Mouse (Mus musculus) MEL (cell line): ENCODE data around the gene Rnf181. TPM values are rescaled to one million over a fixed set of nuclear protein-coding genes. Genes with fewer than 3 reads are reported as not detected.
A peak's percentile ranks its signal among the peaks of the same experiment; 100 is the strongest.

Source experiments
- DNase-seq: peaks from one replicate; pipeline ENCODE4 v3.0.0; 2011; ENCODE audit warnings: low read depth, low spot score
- H3K27ac ChIP-seq: 2 replicates; pipeline ENCODE4 v1.5.1; 2012; ENCODE audit warnings: low read depth, mild to moderate bottlenecking, control low read depth, low read length, moderate library complexity; ENCODE audit not compliant: control insufficient read depth
- H3K27me3 ChIP-seq, 2 experiments: fragments of 150-350 bp in 1 of 2; sonication (generic) in 1 of 2; 2 replicates each; pipeline ENCODE4 v1.6.1; 2012; ENCODE audit warnings: low read length in 2 of 2, mild to moderate bottlenecking in 2 of 2, improper control_type of control experiment in 1 of 2, moderate library complexity in 1 of 2; ENCODE audit not compliant: insufficient read depth in 2 of 2, control insufficient read depth in 1 of 2
- H3K36me3 ChIP-seq, 2 experiments: 2 replicates each; pipeline ENCODE4 v1.6.1; 2012 to 2014; ENCODE audit warnings: low read length in 2 of 2, improper control_type of control experiment in 1 of 2, inconsistent platforms in 1 of 2, mild to moderate bottlenecking in 1 of 2; ENCODE audit not compliant: insufficient read depth in 2 of 2, control insufficient read depth in 1 of 2
- H3K4me1 ChIP-seq, 2 experiments: fragments of 150-350 bp in 1 of 2; sonication (generic) in 1 of 2; 2 replicates each; pipeline ENCODE4 v1.6.1; 2012; ENCODE audit warnings: low read length in 2 of 2, improper control_type of control experiment in 1 of 2, mild to moderate bottlenecking in 1 of 2; ENCODE audit not compliant: insufficient read depth in 2 of 2, control insufficient read depth in 1 of 2
- H3K4me3 ChIP-seq, 2 experiments: fragments of 150-350 bp in 1 of 2; sonication (generic) in 1 of 2; 2 replicates each; pipeline ENCODE4 v1.5.1; 2012; ENCODE audit warnings: low read depth in 2 of 2, low read length in 2 of 2, mild to moderate bottlenecking in 2 of 2, moderate library complexity in 2 of 2, control low read depth in 1 of 2, improper control_type of control experiment in 1 of 2; ENCODE audit not compliant: control insufficient read depth in 1 of 2, insufficient read depth in 1 of 2
- H3K79me2 ChIP-seq: 2 replicates; pipeline ENCODE4 v1.6.1; 2012; ENCODE audit warnings: mild to moderate bottlenecking, low read length, moderate library complexity; ENCODE audit not compliant: control insufficient read depth, poor library complexity, insufficient read depth
- H3K9ac ChIP-seq: 2 replicates; pipeline ENCODE4 v1.6.1; 2012; ENCODE audit warnings: low read depth, mild to moderate bottlenecking, control low read depth, low read length, moderate library complexity; ENCODE audit not compliant: control insufficient read depth, poor library complexity, severe bottlenecking
- H3K9me3 ChIP-seq: fragments of 150-350 bp; sonication (generic); replicated peaks from 2 replicates; pipeline ENCODE4 v1.6.1; 2012; ENCODE audit warnings: mild to moderate bottlenecking, low read length, improper control_type of control experiment, moderate library complexity; ENCODE audit not compliant: insufficient read depth
- ETS1 ChIP-seq: IDR thresholded peaks from 2 replicates; pipeline ENCODE4 v1.6.1; 2012; ENCODE audit warnings: low read depth, mild to moderate bottlenecking, inconsistent platforms, low read length, improper control_type of control experiment, moderate library complexity
- GABPA ChIP-seq: IDR thresholded peaks from 2 replicates; pipeline ENCODE4 v1.6.1; 2012; ENCODE audit warnings: low read depth, mild to moderate bottlenecking, inconsistent platforms, low read length, improper control_type of control experiment, moderate library complexity
- GATA1 ChIP-seq: IDR thresholded peaks from 2 replicates; pipeline ENCODE4 v1.6.1; 2011; ENCODE audit warnings: low read depth, low read length, improper control_type of control experiment
- HCFC1 ChIP-seq: IDR thresholded peaks from 2 replicates; pipeline ENCODE4 v1.6.1; 2012; ENCODE audit warnings: low read depth, mild to moderate bottlenecking, inconsistent platforms, low read length, improper control_type of control experiment, moderate library complexity
- JUND ChIP-seq: IDR thresholded peaks from 2 replicates; pipeline ENCODE4 v1.6.1; 2011; ENCODE audit warnings: low read depth, mild to moderate bottlenecking, improper control_type of control experiment, low read length
- KAT2A ChIP-seq: conservative IDR thresholded peaks from 2 replicates; pipeline ENCODE4 v1.6.1; 2012; ENCODE audit warnings: low read depth, low read length, improper control_type of control experiment, inconsistent platforms
- MYB ChIP-seq: IDR thresholded peaks from 2 replicates; pipeline ENCODE4 v1.6.1; 2011; ENCODE audit warnings: mild to moderate bottlenecking, low read depth, low read length, improper control_type of control experiment
- MYC ChIP-seq: IDR thresholded peaks from 2 replicates; pipeline ENCODE4 v1.6.1; 2011; ENCODE audit warnings: low read depth, mild to moderate bottlenecking, low read length, improper control_type of control experiment, moderate library complexity
- NELFE ChIP-seq: IDR thresholded peaks from 2 replicates; pipeline ENCODE4 v1.6.1; 2011; ENCODE audit warnings: low read depth, low read length, improper control_type of control experiment
- NRF1 ChIP-seq: IDR thresholded peaks from 2 replicates; pipeline ENCODE4 v1.6.1; 2014; ENCODE audit warnings: low read depth, mild to moderate bottlenecking, inconsistent platforms, low read length, improper control_type of control experiment, moderate library complexity; ENCODE audit not compliant: poor library complexity, insufficient read depth, severe bottlenecking
- POLR2A ChIP-seq, 2 experiments: IDR thresholded peaks; 2 replicates each; pipeline ENCODE4 v1.6.1; 2011 to 2012; ENCODE audit warnings: low read length in 2 of 2, mild to moderate bottlenecking in 2 of 2, control low read depth in 1 of 2, improper control_type of control experiment in 1 of 2, low read depth in 1 of 2, moderate library complexity in 1 of 2; ENCODE audit not compliant: control insufficient read depth in 1 of 2, insufficient read depth in 1 of 2, poor library complexity in 1 of 2
- POLR2AphosphoS2 ChIP-seq: IDR thresholded peaks from 2 replicates; pipeline ENCODE4 v1.6.1; 2011; ENCODE audit warnings: low read length, improper control_type of control experiment
- POLR2AphosphoS5 ChIP-seq: IDR thresholded peaks from 2 replicates; pipeline ENCODE4 v1.6.1; 2012; ENCODE audit warnings: low read depth, borderline replicate concordance, mild to moderate bottlenecking, inconsistent platforms, low read length, moderate library complexity, mixed read lengths
- RAD21 ChIP-seq: IDR thresholded peaks from 2 replicates; pipeline ENCODE4 v1.6.1; 2011; ENCODE audit warnings: mild to moderate bottlenecking, low read depth, low read length, improper control_type of control experiment
- SIN3A ChIP-seq: IDR thresholded peaks from 2 replicates; pipeline ENCODE4 v1.6.1; 2012; ENCODE audit warnings: low read length, improper control_type of control experiment, inconsistent platforms
- SMC3 ChIP-seq: IDR thresholded peaks from 2 replicates; pipeline ENCODE4 v1.6.1; 2011; ENCODE audit warnings: low read depth, low read length, improper control_type of control experiment
- TBP ChIP-seq: IDR thresholded peaks from 2 replicates; pipeline ENCODE4 v1.8.0; 2011; ENCODE audit warnings: low read depth, low read length, improper control_type of control experiment
- TCF12 ChIP-seq: IDR thresholded peaks from 2 replicates; pipeline ENCODE4 v1.6.1; 2014; ENCODE audit warnings: low read depth, mild to moderate bottlenecking, inconsistent platforms, low read length, improper control_type of control experiment, moderate library complexity
- UBTF ChIP-seq: IDR thresholded peaks from 2 replicates; pipeline ENCODE4 v1.6.1; 2012; ENCODE audit warnings: low read depth, mild to moderate bottlenecking, inconsistent platforms, low read length, improper control_type of control experiment, moderate library complexity, borderline replicate concordance; ENCODE audit not compliant: insufficient read depth
- USF1 ChIP-seq: IDR thresholded peaks from 2 replicates; pipeline ENCODE4 v1.6.1; 2014; ENCODE audit warnings: low read depth, mild to moderate bottlenecking, inconsistent platforms, low read length, improper control_type of control experiment, moderate library complexity
- USF2 ChIP-seq, 2 experiments: IDR thresholded peaks; 2 replicates each; pipeline ENCODE4 v1.6.1; 2011 to 2012; ENCODE audit warnings: improper control_type of control experiment in 2 of 2, low read length in 2 of 2, borderline replicate concordance in 1 of 2, inconsistent platforms in 1 of 2, low read depth in 1 of 2, mild to moderate bottlenecking in 1 of 2; ENCODE audit not compliant: insufficient read depth in 1 of 2
- ZKSCAN1 ChIP-seq: IDR thresholded peaks from 2 replicates; pipeline ENCODE4 v1.6.1; 2012; ENCODE audit warnings: low read depth, mild to moderate bottlenecking, inconsistent platforms, low read length, improper control_type of control experiment, moderate library complexity
- ZMIZ1 ChIP-seq: IDR thresholded peaks from 2 replicates; pipeline ENCODE4 v1.6.1; 2012; ENCODE audit warnings: low read depth, mild to moderate bottlenecking, inconsistent platforms, low read length, improper control_type of control experiment, moderate library complexity
- polyA plus RNA-seq, 2 experiments: library from polyadenylated mRNA; stranded (reverse) in 1 of 2; unstranded in 1 of 2; fragments of >175 nt in 1 of 2; fragments of >200 nt in 1 of 2; gene quantifications; 2 replicates each; pipeline versions ENCODE4 v1.2.1 to v1.2.4; 2012; ENCODE audit warnings: low replicate concordance in 2 of 2, low read depth in 1 of 2; ENCODE audit not compliant: insufficient read length in 2 of 2, insufficient read depth in 1 of 2, missing spikeins in 1 of 2
- total RNA-seq: library from RNA; depleted of rRNA; stranded (reverse); fragments of 300-350 nt; gene quantifications from 2 replicates; pipeline ENCODE4 v1.2.3, GENCODE M21; 2012

The Rnf181 gene
- total and polyA plus RNA-seq, 3 experiments = 47.2 to 268 (median 107) TPM

- H3K4me3 ChIP-seq = no peak overlapping the region
- H3K36me3 ChIP-seq = peaks cover 1 to 12% of the 10 kb centered on the region in 2 experiments; a peak in 3 of 4 replicates
- 0 out of 2 replicates have a peak overlapping the region, but pooled peaks have one; percentile 15 for H3K27ac ChIP-seq
- peaks cover 2% of the 10 kb centered on the region; the same call in 1 of the 2 replicates for H3K79me2 ChIP-seq
- DNase-seq = no peak
- no peak overlapping the region for H3K9ac ChIP-seq
- H3K9me3 ChIP-seq = no peaks in the 10 kb centered on the region
- TF ChIP-seq TCF12 (no peak), POLR2A (IDR thresholded peaks at IDR 0.05; ENCODE audit: control insufficient read depth in 1 of 2, insufficient read depth in 1 of 2, low read depth in 1 of 2, low read length in 2 of 2, poor library complexity in 1 of 2) (peak in 1 of 2 experiments; percentile 24; a peak in 2 of 4 replicates), MYC (no peak), POLR2AphosphoS5 (no peak), HCFC1 (0 out of 2 replicates have a peak, but pooled peaks have one; percentile 20), POLR2AphosphoS2 (peak; percentile 92), ZMIZ1 (peak; percentile 93; the same call in 1 of the 2 replicates), SMC3 (peak; percentile 20), SIN3A (0 out of 2 replicates have a peak, but pooled peaks have one; percentile 18), MYB (peak; percentile 40; the same call in 1 of the 2 replicates), USF1 (no peak)
- no peaks in the 10 kb centered on the region for H3K27me3 ChIP-seq
- peaks cover 0 to 12% of the 10 kb centered on the region in 2 experiments; a peak in 2 of 4 replicates for H3K4me1 ChIP-seq
Measured at GRCm38 (mm10) chr6:72367460-72367974, 761 bp upstream of the Rnf181 start.

GRCm38 (mm10) chr6:72366304-72366703 is 452 bp downstream of the Rnf181 start:
- no peak for DNase-seq
- H3K27ac ChIP-seq = no peak overlapping the region
- no peaks in the 10 kb centered on the region for H3K27me3 ChIP-seq
- H3K4me3 ChIP-seq = no peak overlapping the region
- H3K36me3 ChIP-seq = peaks cover 1 to 15% of the 10 kb centered on the region in 2 experiments; a peak in 3 of 4 replicates
- no peaks in the 10 kb centered on the region for H3K9me3 ChIP-seq
- peaks cover 8% of the 10 kb centered on the region for H3K79me2 ChIP-seq
- no peak overlapping the region for H3K9ac ChIP-seq
- no peak for TF ChIP-seq SIN3A
- TF ChIP-seq HCFC1 = peak; percentile 53; the same call in 1 of the 2 replicates
- TF ChIP-seq, all 39 proteins: peak for 1
- peaks cover 0 to 16% of the 10 kb centered on the region in 2 experiments; a peak in 2 of 4 replicates for H3K4me1 ChIP-seq

- Histone ChIP-seq H3K36me3 (peaks cover under 1 to 22% of the 10 kb centered on the region in 2 experiments; a peak in 3 of 4 replicates), H3K9me3 (no peaks in the 10 kb centered on the region), H3K4me3 (no peak overlapping the region), H3K4me1 (peaks cover 0 to 27% of the 10 kb centered on the region in 2 experiments; a peak in 2 of 4 replicates), H3K27me3 (no peaks in the 10 kb centered on the region), H3K27ac (no peak overlapping the region), H3K9ac (no peak overlapping the region), H3K79me2 (peaks cover 8% of the 10 kb centered on the region)
- DNase-seq = no peak
- TF ChIP-seq MYB (no peak), SMC3 (no peak), UBTF (no peak), USF1 (no peak), KAT2A (no peak), USF2 (IDR thresholded peaks at IDR 0.05; ENCODE audit: borderline replicate concordance in 1 of 2, insufficient read depth in 1 of 2, low read depth in 1 of 2, low read length in 2 of 2) (no peak), RAD21 (no peak), TBP (no peak), NELFE (no peak), HCFC1 (no peak), ZKSCAN1 (no peak), POLR2AphosphoS5 (no peak), GABPA (no peak), NRF1 (no peak), ETS1 (no peak), GATA1 (no peak), ZMIZ1 (no peak), JUND (no peak)
Measured at GRCm38 (mm10) chr6:72364985-72365384, 1.8 kb downstream of the Rnf181 start.
